In the genomic region with DNA sequence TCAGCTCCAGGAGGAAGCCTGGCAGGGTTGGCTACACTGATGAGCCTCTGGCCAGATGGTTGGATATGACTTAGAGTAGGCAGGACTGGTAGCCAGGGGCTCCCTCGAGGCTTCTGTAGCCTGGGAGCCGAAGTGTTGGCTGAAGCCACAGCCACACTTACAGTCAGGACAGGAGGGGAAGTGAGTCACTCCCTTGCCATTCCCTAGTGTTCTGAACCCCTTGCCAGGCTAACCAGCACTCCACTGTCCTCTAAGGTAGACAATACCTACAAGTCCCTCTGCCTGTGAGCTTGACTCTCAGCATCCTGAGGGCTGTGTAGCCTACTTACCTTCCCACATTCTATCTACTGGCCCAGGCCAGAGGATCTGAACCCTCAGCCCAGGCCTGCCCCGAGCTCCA, we compare ENCODE assay signal across 21 mouse cellular contexts. TPM values are rescaled to one million over a fixed set of nuclear protein-coding genes. Genes with fewer than 3 reads are reported as not detected.
DNase-seq lines count a peak whose midpoint lies in the region; ATAC-seq lines count a peak whose summit lies in the region.
"Had no signal": no experiment of that assay in that cellular context is flagged by ENCODE, and none has a peak within 500 bp of the region (broad histone marks: within the 10 kb centered on the region; RNA-seq: fewer than 3 reads in every experiment).

No protein-coding gene starts in this region.

- no peak overlapping the region for H3K4me3 ChIP-seq in forebrain, embryonic 11.5 days (ENCODE audit: low read depth, low read length)
- H3K4me3 ChIP-seq in forebrain, embryonic 15.5 days, result no peak overlapping the region
- H3K4me3 ChIP-seq in midbrain, embryonic 10.5 days, result no peak overlapping the region
- no peak overlapping the region for H3K4me3 ChIP-seq in midbrain, embryonic 15.5 days
- no peak overlapping the region for H3K4me3 ChIP-seq in hindbrain, embryonic 13.5 days
- H3K4me3 ChIP-seq: embryonic facial prominence, embryonic 15.5 days; limb, embryonic 12.5 days; liver, embryonic 13.5 days; lung, embryonic 15.5 days; myocyte had no signal

- H3K9me3 ChIP-seq in forebrain, embryonic 11.5 days (ENCODE audit: control insufficient read depth, low read length), result no peaks in the 10 kb centered on the region
- H3K9me3 ChIP-seq in forebrain, embryonic 15.5 days, result no peaks in the 10 kb centered on the region
- no peaks in the 10 kb centered on the region for H3K9me3 ChIP-seq in midbrain, embryonic 10.5 days (replicated peaks)
- no peaks in the 10 kb centered on the region for H3K9me3 ChIP-seq in midbrain, embryonic 15.5 days
- H3K9me3 ChIP-seq in hindbrain, embryonic 13.5 days, result no peaks in the 10 kb centered on the region
- H3K9me3 ChIP-seq: embryonic facial prominence, embryonic 15.5 days; limb, embryonic 12.5 days; liver, embryonic 13.5 days; lung, embryonic 15.5 days had no signal

- H3K4me1 ChIP-seq in forebrain, embryonic 11.5 days (replicated peaks; ENCODE audit: control insufficient read depth, insufficient read depth, low read length), result peaks cover 43% of the 10 kb centered on the region
- H3K4me1 ChIP-seq in forebrain, embryonic 15.5 days, result peaks cover 43% of the 10 kb centered on the region
- H3K4me1 ChIP-seq in midbrain, embryonic 10.5 days, result peaks cover 61% of the 10 kb centered on the region
- peaks cover 25% of the 10 kb centered on the region for H3K4me1 ChIP-seq in midbrain, embryonic 15.5 days
- peaks cover 53% of the 10 kb centered on the region for H3K4me1 ChIP-seq in hindbrain, embryonic 13.5 days (replicated peaks)

- no peaks in the 10 kb centered on the region for H3K27me3 ChIP-seq in forebrain, embryonic 11.5 days (ENCODE audit: control insufficient read depth, insufficient read depth, low read length)
- no peaks in the 10 kb centered on the region for H3K27me3 ChIP-seq in forebrain, embryonic 15.5 days
- H3K27me3 ChIP-seq in midbrain, embryonic 10.5 days (ENCODE audit: low read depth, poor library complexity, severe bottlenecking), result peaks cover 52% of the 10 kb centered on the region
- H3K27me3 ChIP-seq in midbrain, embryonic 15.5 days (replicated peaks), result no peaks in the 10 kb centered on the region
- H3K27me3 ChIP-seq in hindbrain, embryonic 13.5 days, result 0 out of 2 replicates have a peak, but pooled peaks cover 3% of the 10 kb centered on the region
- H3K27me3 ChIP-seq: embryonic facial prominence, embryonic 15.5 days; liver, embryonic 13.5 days; lung, embryonic 15.5 days had no signal

- DNase-seq in forebrain, embryonic 11.5 days (ENCODE audit: low spot score), result peak; percentile 46
- no peak for DNase-seq in midbrain, embryonic 10.5 days (ENCODE audit: low spot score)
- peak; percentile 76 for DNase-seq in 3T3-L1 (ENCODE audit: low read depth, low spot score)
- DNase-seq in urinary bladder, adult 18-20 months (ENCODE audit: low spot score in 2 of 2), result no peak
- DNase-seq: adrenal gland, adult 2 months; B cell, adult 2 months; cerebellum, adult 9-11 months; kidney, adult 18-20 months; kidney, postnatal 10 days; liver, embryonic 13.5 days; thymus, postnatal 14 days had no signal

- no peaks in the 10 kb centered on the region for H3K36me3 ChIP-seq in forebrain, embryonic 11.5 days (ENCODE audit: control insufficient read depth, insufficient read depth, low read length)
- no peaks in the 10 kb centered on the region for H3K36me3 ChIP-seq in forebrain, embryonic 15.5 days
- no peaks in the 10 kb centered on the region for H3K36me3 ChIP-seq in midbrain, embryonic 10.5 days
- H3K36me3 ChIP-seq in midbrain, embryonic 15.5 days (replicated peaks), result no peaks in the 10 kb centered on the region
- H3K36me3 ChIP-seq in hindbrain, embryonic 13.5 days, result no peaks in the 10 kb centered on the region
- H3K36me3 ChIP-seq: embryonic facial prominence, embryonic 15.5 days; limb, embryonic 12.5 days; liver, embryonic 13.5 days; lung, embryonic 15.5 days had no signal

- H3K27ac ChIP-seq in forebrain, embryonic 11.5 days (ENCODE audit: low read depth, low read length), result peak overlapping the region; percentile 99; the same call in 1 of the 2 replicates
- no peak overlapping the region for H3K27ac ChIP-seq in forebrain, embryonic 15.5 days (replicated peaks)
- peak overlapping the region; percentile 96 for H3K27ac ChIP-seq in midbrain, embryonic 10.5 days (replicated peaks)
- no peak overlapping the region for H3K27ac ChIP-seq in midbrain, embryonic 15.5 days
- H3K27ac ChIP-seq in hindbrain, embryonic 13.5 days, result peak overlapping the region; percentile 90
- H3K27ac ChIP-seq: embryonic facial prominence, embryonic 15.5 days; liver, embryonic 13.5 days; lung, embryonic 15.5 days had no signal

- H3K4me2 ChIP-seq in forebrain, embryonic 11.5 days (ENCODE audit: low read depth, low read length, severe bottlenecking), result no peak overlapping the region
- no peak overlapping the region for H3K4me2 ChIP-seq in forebrain, embryonic 15.5 days (replicated peaks)
- H3K4me2 ChIP-seq in midbrain, embryonic 15.5 days, result no peak overlapping the region
- H3K4me2 ChIP-seq in hindbrain, embryonic 13.5 days, result no peak overlapping the region
- H3K4me2 ChIP-seq: embryonic facial prominence, embryonic 15.5 days; limb, embryonic 12.5 days; liver, embryonic 13.5 days; lung, embryonic 15.5 days had no signal

- no peak for ATAC-seq in forebrain, embryonic 11.5 days (replicated peaks; ENCODE audit: low FRiP score)
- no peak for ATAC-seq in forebrain, embryonic 15.5 days (replicated peaks)
- no peak for ATAC-seq in midbrain, embryonic 15.5 days (replicated peaks)
- ATAC-seq in hindbrain, embryonic 13.5 days (ENCODE audit: low FRiP score), result no peak
- ATAC-seq in activated CD4-positive, CD25-positive, alpha-beta regulatory T cell, adult 4 months, result no peak
- ATAC-seq: forebrain, embryonic 16.5 days had no signal

- WGBS in forebrain, embryonic 11.5 days, result 86% methylated on average over 3 of the region's 3 CpGs
- WGBS in forebrain, embryonic 15.5 days, result 75% methylated on average over 3 of the region's 3 CpGs
- 90% methylated on average over 3 of the region's 3 CpGs for WGBS in midbrain, embryonic 10.5 days
- WGBS in midbrain, embryonic 15.5 days, result 72% methylated on average over 3 of the region's 3 CpGs
- 65% methylated on average over 3 of the region's 3 CpGs for WGBS in hindbrain, embryonic 13.5 days

- no peak overlapping the region for H3K9ac ChIP-seq in forebrain, embryonic 11.5 days (ENCODE audit: low read length)
- H3K9ac ChIP-seq in forebrain, embryonic 15.5 days (replicated peaks), result no peak overlapping the region
- H3K9ac ChIP-seq in midbrain, embryonic 15.5 days, result no peak overlapping the region
- no peak overlapping the region for H3K9ac ChIP-seq in hindbrain, embryonic 13.5 days
- H3K9ac ChIP-seq: embryonic facial prominence, embryonic 15.5 days; limb, embryonic 12.5 days; liver, embryonic 13.5 days; lung, embryonic 15.5 days had no signal

RNA-seq across cellular contexts. Expression of gene Noxa1, which starts 29.5 kb away (rescaled TPM):
- polyA plus RNA-seq in forebrain, embryonic 11.5 days (2014; fragmentation: Nextera tagmentation; extraction: Ambion mirVana), result 0.31 TPM in 1 of 2 replicates, not detected in the other
- not detected in 2 replicates for polyA plus RNA-seq in forebrain, embryonic 15.5 days (2015; fragmentation: Nextera tagmentation; extraction: Ambion mirVana)
- 0.09 TPM in 1 of 2 replicates, not detected in the other for polyA plus RNA-seq in midbrain, embryonic 10.5 days (2016; fragmentation: Nextera tagmentation; extraction: Ambion mirVana)
- polyA plus RNA-seq in midbrain, embryonic 15.5 days (2015; fragmentation: Nextera tagmentation; extraction: Ambion mirVana), result not detected in 2 replicates
- not detected in 2 replicates for polyA plus RNA-seq in hindbrain, embryonic 13.5 days (2015; fragmentation: Nextera tagmentation; extraction: Ambion mirVana)
- polyA plus RNA-seq in activated CD4-positive, CD25-positive, alpha-beta regulatory T cell, adult 4 months (2017; shearing (Covaris generic)), result 1 to 10 TPM; 1.6 to 1.9 TPM
- polyA plus RNA-seq: adrenal gland, adult 2 months; forebrain, embryonic 16.5 days; heart, embryonic 14.5 days; limb, embryonic 12.5 days; myocyte had no signal

RNA-seq across cellular contexts. Expression of gene Entpd8, which starts 44.3 kb away (rescaled TPM):
- polyA plus RNA-seq in forebrain, embryonic 11.5 days (2014; fragmentation: Nextera tagmentation; extraction: Ambion mirVana), result not detected in 2 replicates
- polyA plus RNA-seq in forebrain, embryonic 15.5 days (2015; fragmentation: Nextera tagmentation; extraction: Ambion mirVana), result not detected in 2 replicates
- polyA plus RNA-seq in midbrain, embryonic 10.5 days (2016; fragmentation: Nextera tagmentation; extraction: Ambion mirVana), result not detected in 2 replicates
- polyA plus RNA-seq in midbrain, embryonic 15.5 days (2015; fragmentation: Nextera tagmentation; extraction: Ambion mirVana), result not detected in 2 replicates
- not detected in 2 replicates for polyA plus RNA-seq in hindbrain, embryonic 13.5 days (2015; fragmentation: Nextera tagmentation; extraction: Ambion mirVana)
- polyA plus RNA-seq in activated CD4-positive, CD25-positive, alpha-beta regulatory T cell, adult 4 months (2017; shearing (Covaris generic)), result not detected
- polyA plus RNA-seq: embryonic facial prominence, embryonic 15.5 days; forebrain, embryonic 16.5 days; heart, embryonic 14.5 days; limb, embryonic 12.5 days; myocyte had no signal

RNA-seq across cellular contexts. Expression of gene Nrarp, which starts 56.1 kb away (rescaled TPM):
- polyA plus RNA-seq in forebrain, embryonic 11.5 days (2014; fragmentation: Nextera tagmentation; extraction: Ambion mirVana), result 63.6 and 72.1 TPM in 2 replicates
- 25.2 and 27.5 TPM in 2 replicates for polyA plus RNA-seq in forebrain, embryonic 15.5 days (2015; fragmentation: Nextera tagmentation; extraction: Ambion mirVana)
- polyA plus RNA-seq in midbrain, embryonic 10.5 days (2016; fragmentation: Nextera tagmentation; extraction: Ambion mirVana), result 65.8 and 74.1 TPM in 2 replicates
- polyA plus RNA-seq in midbrain, embryonic 15.5 days (2015; fragmentation: Nextera tagmentation; extraction: Ambion mirVana), result 15.3 and 18.1 TPM in 2 replicates
- 21.4 and 24.6 TPM in 2 replicates for polyA plus RNA-seq in hindbrain, embryonic 13.5 days (2015; fragmentation: Nextera tagmentation; extraction: Ambion mirVana)
- polyA plus RNA-seq in activated CD4-positive, CD25-positive, alpha-beta regulatory T cell, adult 4 months (2017; shearing (Covaris generic)), result 1 to 10 TPM in 1 of 2 experiments, under 1 TPM in 1; 0.61 to 1.2 TPM

Comparison
In these comparisons a context has a peak if more than half of its experiments do, and no peak if none do; other contexts are left out.
1. H3K27ac ChIP-seq: peak in forebrain, embryonic 11.5 days (single experiment), midbrain, embryonic 10.5 days (single experiment) and hindbrain, embryonic 13.5 days (single experiment); none in forebrain, embryonic 15.5 days (single experiment) and midbrain, embryonic 15.5 days (single experiment).
2. DNase-seq: peak in forebrain, embryonic 11.5 days (single experiment) and 3T3-L1 (single experiment); none in midbrain, embryonic 10.5 days (single experiment) and urinary bladder, adult 18-20 months (0 of 2).